ENCODE assay signal across 33 mouse cellular contexts in genomic region chr13:28132781-28133180, GRCm38 (mm10). TPM values are rescaled to one million over a fixed set of nuclear protein-coding genes. Genes with fewer than 3 reads are reported as not detected.
"Had no signal": no experiment of that assay in that cellular context is flagged by ENCODE, and none has a peak within 500 bp of the region (broad histone marks: within the 10 kb centered on the region; RNA-seq: fewer than 3 reads in every experiment).

No protein-coding gene starts in this region.

- H3K9ac ChIP-seq: heart, embryonic 12.5 days; hindbrain, embryonic 12.5 days; hindbrain, embryonic 14.5 days; intestine, embryonic 15.5 days; limb, embryonic 13.5 days; limb, embryonic 15.5 days; liver, embryonic 12.5 days; liver, embryonic 14.5 days had no signal

- H3K4me3 ChIP-seq: gastrocnemius, adult 2 months; heart, embryonic 10.5 days; heart, embryonic 12.5 days; hindbrain, embryonic 10.5 days; hindbrain, embryonic 12.5 days; intestine, embryonic 15.5 days; layer of hippocampus, adult 2 months; left cerebral cortex, adult 2 months; limb, embryonic 13.5 days; limb, embryonic 15.5 days; liver, embryonic 12.5 days had no signal

- H3K9me3 ChIP-seq: heart, embryonic 10.5 days; hindbrain, embryonic 10.5 days; hindbrain, embryonic 12.5 days; intestine, embryonic 15.5 days; limb, embryonic 13.5 days; limb, embryonic 15.5 days; liver, embryonic 12.5 days had no signal

- H3K27me3 ChIP-seq: heart, embryonic 12.5 days; hindbrain, embryonic 12.5 days; intestine, embryonic 15.5 days; limb, embryonic 13.5 days; limb, embryonic 15.5 days; liver, embryonic 12.5 days had no signal

- ATAC-seq: hindbrain, embryonic 16.5 days; inflammation-experienced regulatory T-cells, adult 6 months; intestine, embryonic 15.5 days; liver, embryonic 12.5 days had no signal

- H3K4me2 ChIP-seq: heart, embryonic 12.5 days; hindbrain, embryonic 12.5 days; hindbrain, embryonic 14.5 days; intestine, embryonic 15.5 days; limb, embryonic 13.5 days; limb, embryonic 15.5 days; liver, embryonic 12.5 days had no signal

- H3K27ac ChIP-seq: gastrocnemius, adult 2 months; heart, embryonic 10.5 days; hindbrain, embryonic 10.5 days; hindbrain, embryonic 12.5 days; hindbrain, embryonic 14.5 days; intestine, embryonic 15.5 days; layer of hippocampus, adult 2 months; left cerebral cortex, adult 2 months; limb, embryonic 13.5 days; limb, embryonic 15.5 days; liver, embryonic 12.5 days; liver, embryonic 14.5 days had no signal

- DNase-seq: gastrocnemius, adult 2 months; gastrocnemius, postnatal 10 days; gastrocnemius, postnatal 25 days; heart, adult 18-20 months; heart, postnatal 10 days; heart, postnatal 4 days; kidney, adult 18-20 months; kidney, adult 8-10 months; kidney, postnatal 10 days; kidney, postnatal 25 days; kidney, postnatal 4 days; left cerebral cortex, postnatal 4 days had no signal

- H3K36me3 ChIP-seq: heart, embryonic 10.5 days; heart, embryonic 12.5 days; hindbrain, embryonic 10.5 days; hindbrain, embryonic 12.5 days; intestine, embryonic 15.5 days; limb, embryonic 13.5 days; limb, embryonic 15.5 days; liver, embryonic 12.5 days had no signal

- H3K4me1 ChIP-seq: heart, embryonic 10.5 days; heart, embryonic 12.5 days; hindbrain, embryonic 10.5 days; hindbrain, embryonic 12.5 days; intestine, embryonic 15.5 days; limb, embryonic 13.5 days; limb, embryonic 15.5 days; liver, embryonic 12.5 days had no signal

RNA-seq across cellular contexts. Expression of gene Prl5a1, which starts 9.5 kb away (rescaled TPM):
- polyA plus RNA-seq: heart, embryonic 10.5 days; heart, embryonic 12.5 days; heart, embryonic 14.5 days; heart, embryonic 16.5 days; hindbrain, embryonic 10.5 days; hindbrain, embryonic 12.5 days; hindbrain, embryonic 14.5 days; hindbrain, embryonic 16.5 days; inflammation-experienced regulatory T-cells, adult 6 months; intestine, embryonic 15.5 days; kidney, embryonic 14.5 days; kidney, embryonic 16.5 days; limb, embryonic 11.5 days; limb, embryonic 13.5 days; limb, embryonic 15.5 days; liver, adult 2 months; liver, embryonic 12.5 days; liver, embryonic 14.5 days; liver, embryonic 16.5 days had no signal
